Mouse (Mus musculus): ENCODE measurements around the gene Tanc1. TPM values are rescaled to one million over a fixed set of nuclear protein-coding genes. Genes with fewer than 3 reads are reported as not detected.

The Tanc1 gene
- polyA plus RNA-seq, 1 experiment from 2014 or later: 45.2 TPM

- H3K27ac ChIP-seq: peak overlapping the region; percentile 33; the same call in 1 of the 2 replicates
- no peaks in the 10 kb centered on the region for H3K27me3 ChIP-seq
- H3K9me3 ChIP-seq: no peaks in the 10 kb centered on the region
- ATAC-seq (ENCODE audit: low FRiP score, low read depth): no peak
- 31% methylated on average over 17 of the region's 17 CpGs for WGBS
- no peaks in the 10 kb centered on the region for H3K36me3 ChIP-seq
- peaks cover 93% of the 10 kb centered on the region for H3K4me1 ChIP-seq
- H3K4me2 ChIP-seq (replicated peaks): no peak overlapping the region
- no peak overlapping the region for H3K4me3 ChIP-seq
- H3K9ac ChIP-seq: no peak overlapping the region
Measured at GRCm38 (mm10) chr2:59675270-59675995, 63.6 kb downstream of the Tanc1 start.

GRCm38 (mm10) chr2:59676041-59676440 is 64.2 kb downstream of the Tanc1 start:
- Histone ChIP-seq H3K4me3 (no peak overlapping the region), H3K9me3 (no peaks in the 10 kb centered on the region), H3K27me3 (no peaks in the 10 kb centered on the region), H3K4me2 (replicated peaks) (no peak overlapping the region), H3K27ac (no peak overlapping the region), H3K4me1 (peaks cover 91% of the 10 kb centered on the region), H3K36me3 (no peaks in the 10 kb centered on the region), H3K9ac (no peak overlapping the region)
- ATAC-seq (ENCODE audit: low FRiP score, low read depth): no peak
- 42% methylated on average over 6 of the region's 6 CpGs for WGBS

- WGBS: 31% methylated on average over 6 of the region's 6 CpGs
- ATAC-seq (ENCODE audit: low FRiP score, low read depth): no peak
- no peak overlapping the region for H3K4me2 ChIP-seq (replicated peaks)
- no peak overlapping the region for H3K4me3 ChIP-seq
- H3K27ac ChIP-seq: peak overlapping the region; percentile 39; the same call in 1 of the 2 replicates
- H3K9ac ChIP-seq: peak overlapping the region; percentile 13; the same call in 1 of the 2 replicates
- no peaks in the 10 kb centered on the region for H3K27me3 ChIP-seq
- H3K36me3 ChIP-seq: no peaks in the 10 kb centered on the region
- no peaks in the 10 kb centered on the region for H3K9me3 ChIP-seq
- peaks cover 88% of the 10 kb centered on the region for H3K4me1 ChIP-seq
Measured at GRCm38 (mm10) chr2:59676442-59676841, 64.6 kb downstream of the Tanc1 start.

GRCm38 (mm10) chr2:59679424-59680020 is 67.7 kb downstream of the Tanc1 start:
- Histone ChIP-seq H3K4me3 (no peak overlapping the region), H3K4me2 (replicated peaks) (no peak overlapping the region), H3K4me1 (peaks cover 87% of the 10 kb centered on the region), H3K9ac (no peak overlapping the region), H3K36me3 (no peaks in the 10 kb centered on the region), H3K27ac (no peak overlapping the region), H3K9me3 (no peaks in the 10 kb centered on the region), H3K27me3 (no peaks in the 10 kb centered on the region)
- 81% methylated on average over 10 of the region's 10 CpGs for WGBS
- ATAC-seq (ENCODE audit: low FRiP score, low read depth): no peak

GRCm38 (mm10) chr2:59680736-59681135 is 68.9 kb downstream of the Tanc1 start:
- no peak overlapping the region for H3K4me2 ChIP-seq (replicated peaks)
- 68% methylated on average over 5 of the region's 5 CpGs for WGBS
- no peaks in the 10 kb centered on the region for H3K9me3 ChIP-seq
- no peak overlapping the region for H3K27ac ChIP-seq
- H3K9ac ChIP-seq: no peak overlapping the region
- ATAC-seq (ENCODE audit: low FRiP score, low read depth): no peak
- peaks cover 86% of the 10 kb centered on the region for H3K4me1 ChIP-seq
- H3K36me3 ChIP-seq: no peaks in the 10 kb centered on the region
- H3K27me3 ChIP-seq: no peaks in the 10 kb centered on the region
- no peak overlapping the region for H3K4me3 ChIP-seq

GRCm38 (mm10) chr2:59681181-59681580 is 69.3 kb downstream of the Tanc1 start:
- Histone ChIP-seq H3K27me3 (no peaks in the 10 kb centered on the region), H3K9ac (no peak overlapping the region), H3K27ac (no peak overlapping the region), H3K4me3 (no peak overlapping the region), H3K4me1 (peaks cover 86% of the 10 kb centered on the region), H3K4me2 (replicated peaks) (no peak overlapping the region), H3K9me3 (no peaks in the 10 kb centered on the region), H3K36me3 (no peaks in the 10 kb centered on the region)
- no peak for ATAC-seq (ENCODE audit: low FRiP score, low read depth)
- WGBS: 79% methylated on average over 4 of the region's 4 CpGs

- Histone ChIP-seq H3K9ac (no peak overlapping the region), H3K27me3 (no peaks in the 10 kb centered on the region), H3K36me3 (no peaks in the 10 kb centered on the region), H3K27ac (no peak overlapping the region), H3K4me3 (no peak overlapping the region), H3K9me3 (no peaks in the 10 kb centered on the region), H3K4me1 (peaks cover 82% of the 10 kb centered on the region), H3K4me2 (replicated peaks) (no peak overlapping the region)
- WGBS: 66% methylated on average over 16 of the region's 16 CpGs
- ATAC-seq (ENCODE audit: low FRiP score, low read depth): peak; percentile 48
Measured at GRCm38 (mm10) chr2:59684864-59685605, 73.2 kb downstream of the Tanc1 start.

- no peak overlapping the region for H3K27ac ChIP-seq
- 88% methylated on average over 4 of the region's 4 CpGs for WGBS
- H3K9ac ChIP-seq: no peak overlapping the region
- no peaks in the 10 kb centered on the region for H3K27me3 ChIP-seq
- no peaks in the 10 kb centered on the region for H3K9me3 ChIP-seq
- H3K4me3 ChIP-seq: no peak overlapping the region
- H3K36me3 ChIP-seq: no peaks in the 10 kb centered on the region
- ATAC-seq (ENCODE audit: low FRiP score, low read depth): no peak; the same call in 1 of the 2 replicates
- no peak overlapping the region for H3K4me2 ChIP-seq (replicated peaks)
- H3K4me1 ChIP-seq: peaks cover 82% of the 10 kb centered on the region
Measured at GRCm38 (mm10) chr2:59685606-59685950, 73.7 kb downstream of the Tanc1 start.

GRCm38 (mm10) chr2:59688261-59689104 is 76.6 kb downstream of the Tanc1 start:
- H3K27ac ChIP-seq: no peak overlapping the region
- H3K36me3 ChIP-seq: no peaks in the 10 kb centered on the region

GRCm38 (mm10) chr2:59691112-59691511 is 79.3 kb downstream of the Tanc1 start:
- no peaks in the 10 kb centered on the region for H3K9me3 ChIP-seq
- H3K36me3 ChIP-seq: no peaks in the 10 kb centered on the region
- H3K4me1 ChIP-seq: peaks cover 50% of the 10 kb centered on the region
- H3K4me2 ChIP-seq (replicated peaks): peak overlapping the region; percentile 33; the same call in 1 of the 2 replicates
- H3K27me3 ChIP-seq: no peaks in the 10 kb centered on the region
- H3K9ac ChIP-seq: no peak overlapping the region
- peak overlapping the region; percentile 61 for H3K27ac ChIP-seq
- 6% methylated on average over 4 of the region's 4 CpGs for WGBS
- ATAC-seq (ENCODE audit: low FRiP score, low read depth): no peak; the same call in 1 of the 2 replicates
- H3K4me3 ChIP-seq: no peak overlapping the region

More at GRCm38 (mm10) chr2:59688261-59689104, 76.6 kb downstream of the Tanc1 start:
- 59% methylated on average over 16 of the region's 16 CpGs for WGBS
- no peak overlapping the region for H3K4me2 ChIP-seq (replicated peaks)
- H3K9me3 ChIP-seq: no peaks in the 10 kb centered on the region
- H3K9ac ChIP-seq: no peak overlapping the region
- no peaks in the 10 kb centered on the region for H3K27me3 ChIP-seq
- no peak for ATAC-seq (ENCODE audit: low FRiP score, low read depth)
- H3K4me3 ChIP-seq: no peak overlapping the region
- peaks cover 74% of the 10 kb centered on the region for H3K4me1 ChIP-seq

- Histone ChIP-seq H3K36me3 (no peaks in the 10 kb centered on the region; the same call in 1 of the 2 replicates), H3K4me3 (no peak overlapping the region), H3K9ac (no peak overlapping the region), H3K27me3 (no peaks in the 10 kb centered on the region), H3K4me1 (peaks cover 52% of the 10 kb centered on the region), H3K9me3 (no peaks in the 10 kb centered on the region), H3K4me2 (replicated peaks) (no peak overlapping the region), H3K27ac (no peak overlapping the region)
- no peak for ATAC-seq (ENCODE audit: low FRiP score, low read depth)
- WGBS: 58% methylated on average over 5 of the region's 5 CpGs
Measured at GRCm38 (mm10) chr2:59693473-59693872, 81.6 kb downstream of the Tanc1 start.

All from limb, embryonic 13.5 days (tissue).